Mouse (Mus musculus) limb, embryonic 14.5 days (tissue): Measurements from ENCODE around the gene Cd151. TPM values are rescaled to one million over a fixed set of nuclear protein-coding genes. Genes with fewer than 3 reads are reported as not detected.

ENCODE experiments used
- ATAC-seq: fragments of 200-750 bp; cut with Nextera tagmentation; 2 replicates; pipeline ENCODE4 v1.8.0; 2017; ENCODE audit warnings: low read depth, moderate number of reproducible peaks, moderate TSS enrichment; ENCODE audit not compliant: low FRiP score
- DNase-seq: peaks from one replicate; pipeline ENCODE4 v3.0.0-alpha.2; 2015; ENCODE audit warnings: low spot score
- H3K27ac ChIP-seq: fragments of 300-500 bp; sonication (generic); replicated peaks from 2 replicates; pipeline ENCODE4 v1.5.1; 2014; ENCODE audit warnings: low read depth, mild to moderate bottlenecking, low read length, moderate library complexity, mixed read lengths
- H3K27me3 ChIP-seq: fragments of 300-500 bp; sonication (generic); 2 replicates; pipeline ENCODE4 v1.6.1; 2014; ENCODE audit warnings: low read length, mixed read lengths; ENCODE audit not compliant: control insufficient read depth, insufficient read depth
- H3K36me3 ChIP-seq: fragments of 300-500 bp; sonication (generic); 2 replicates; pipeline ENCODE4 v1.6.1; 2014; ENCODE audit warnings: mild to moderate bottlenecking, low read length, moderate library complexity, mixed read lengths; ENCODE audit not compliant: control insufficient read depth, insufficient read depth
- H3K4me1 ChIP-seq: fragments of 300-500 bp; sonication (generic); 2 replicates; pipeline ENCODE4 v1.6.1; 2014; ENCODE audit warnings: antibody characterized with exemption, low read length, mixed read lengths; ENCODE audit not compliant: control insufficient read depth, insufficient read depth
- H3K4me2 ChIP-seq: fragments of 300-500 bp; sonication (generic); replicated peaks from 2 replicates; pipeline ENCODE4 v1.6.1; 2014; ENCODE audit warnings: low read depth, mild to moderate bottlenecking, low read length, moderate library complexity; ENCODE audit not compliant: severe bottlenecking
- H3K4me3 ChIP-seq: fragments of 300-500 bp; sonication (generic); replicated peaks from 2 replicates; pipeline ENCODE4 v1.5.1; 2014; ENCODE audit warnings: low read length
- H3K9ac ChIP-seq: fragments of 300-500 bp; sonication (generic); 2 replicates; pipeline ENCODE4 v1.6.1; 2014; ENCODE audit warnings: mild to moderate bottlenecking, low read depth, low read length, moderate library complexity; ENCODE audit not compliant: severe bottlenecking
- H3K9me3 ChIP-seq: fragments of 300-500 bp; sonication (generic); 2 replicates; pipeline ENCODE4 v1.6.1; 2016; ENCODE audit warnings: low read length; ENCODE audit not compliant: control insufficient read depth
- POLR2A ChIP-seq: fragments of 200-500 bp; IDR thresholded peaks from 2 replicates; pipeline ENCODE4 v1.8.0; 2012; ENCODE audit warnings: inconsistent platforms, mild to moderate bottlenecking, moderate library complexity, borderline replicate concordance; ENCODE audit not compliant: insufficient read depth, insufficient read length; ENCODE audit errors: extremely low read depth
- WGBS: fragments of 180-500 bp; shearing (Covaris S2); extraction: QIAGEN DNeasy Blood & Tissue Kit; methylation state at CpG from one replicate; pipeline ENCODE4 v1.1.7; 2014; 5-methylcytosine and 5-hydroxymethylcytosine counted together
- polyA plus RNA-seq, 2 experiments: library from polyadenylated mRNA; depleted of rRNA in 1 of 2; stranded (reverse) in 1 of 2; unstranded in 1 of 2; fragments of >200 nt; fragmentation: Nextera tagmentation in 1 of 2; extraction: Ambion mirVana in 1 of 2; gene quantifications; 2 replicates each; pipeline versions ENCODE4 v1.2.1 to v1.2.3; 2012 to 2014

The Cd151 gene
- polyA plus RNA-seq, 2 experiments = 44.4 to 100 TPM

DNA sequence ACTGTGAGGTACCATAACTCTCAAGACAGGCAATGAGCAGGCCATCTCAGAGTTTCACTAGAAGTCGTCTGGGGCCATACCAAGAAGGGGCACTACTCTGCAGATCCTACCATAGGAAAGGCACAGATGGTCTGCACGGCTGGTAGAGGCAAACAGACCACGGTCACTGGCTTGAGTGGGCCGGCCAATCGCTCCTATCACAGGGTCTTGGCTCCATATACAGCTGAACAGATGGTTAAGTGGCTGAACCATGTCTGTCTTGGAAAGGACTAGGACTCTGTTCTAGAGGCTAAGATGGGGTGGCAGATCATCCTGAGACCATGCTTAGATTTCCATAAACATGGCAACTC lies 35.3 kb downstream of the Cd151 start:
- no peaks in the 10 kb centered on the region for H3K27me3 ChIP-seq
- 92% methylated on average over 5 of the region's 5 CpGs for WGBS
- H3K36me3 ChIP-seq = peaks cover 9% of the 10 kb centered on the region
- H3K4me3 ChIP-seq = no peak overlapping the region
- H3K9ac ChIP-seq = no peak overlapping the region
- H3K27ac ChIP-seq = no peak overlapping the region
- no peaks in the 10 kb centered on the region for H3K9me3 ChIP-seq
- DNase-seq (no peak), ATAC-seq (no peak)
- TF ChIP-seq POLR2A = no peak
- H3K4me1 ChIP-seq = no peaks in the 10 kb centered on the region
- no peak overlapping the region for H3K4me2 ChIP-seq

DNA sequence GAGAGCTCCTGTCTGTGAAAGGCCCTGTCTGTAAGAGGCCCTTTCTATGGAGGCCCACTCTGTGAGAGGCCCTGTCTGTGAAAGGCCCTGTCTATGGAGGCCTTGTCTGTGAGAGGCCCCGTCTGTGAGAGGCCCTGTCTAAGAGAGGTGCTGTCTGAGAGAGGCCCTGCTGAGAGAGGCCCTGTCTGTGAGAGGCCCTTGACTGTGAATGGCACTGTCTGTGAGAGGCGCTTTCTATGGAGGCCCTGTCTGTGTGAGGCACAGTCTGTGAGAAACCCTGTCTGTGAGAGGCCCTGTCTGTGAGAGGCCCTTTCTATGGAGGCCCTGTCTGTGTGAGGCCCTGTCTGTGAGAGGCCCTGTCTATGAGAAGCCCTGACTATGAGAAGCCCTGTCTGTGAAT lies 39.1 kb downstream of the Cd151 start:
- Histone ChIP-seq H3K4me3 (no peak overlapping the region), H3K27ac (no peak overlapping the region), H3K9me3 (no peaks in the 10 kb centered on the region), H3K27me3 (no peaks in the 10 kb centered on the region), H3K4me2 (no peak overlapping the region), H3K9ac (no peak overlapping the region), H3K4me1 (no peaks in the 10 kb centered on the region), H3K36me3 (peaks cover 8% of the 10 kb centered on the region)
- no peak for ATAC-seq
- no peak for DNase-seq
- WGBS = 85% methylated on average over 2 of the region's 2 CpGs
- no peak for TF ChIP-seq POLR2A

DNA sequence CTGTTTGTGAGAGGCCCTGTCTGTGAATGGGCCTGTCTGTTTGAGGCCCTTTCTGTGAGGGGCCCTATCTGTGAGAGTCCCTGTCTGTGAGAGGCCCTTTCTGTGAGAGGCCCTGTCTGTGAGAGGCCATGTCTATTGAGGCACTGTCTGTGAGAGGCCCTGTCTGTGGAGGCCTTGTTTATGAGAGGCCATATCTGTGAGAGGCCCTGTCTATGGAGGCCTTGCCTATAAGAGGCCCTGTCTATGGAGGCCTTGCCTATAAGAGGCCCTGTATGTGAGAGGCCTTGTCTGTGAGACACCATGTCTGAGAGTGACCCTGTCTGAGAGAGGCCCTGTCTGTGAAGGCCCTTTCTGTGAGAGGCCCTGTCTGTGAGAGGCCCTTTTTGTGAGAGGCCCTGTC lies 41.0 kb downstream of the Cd151 start:
- no peak for DNase-seq
- no peaks in the 10 kb centered on the region for H3K4me1 ChIP-seq

DNA sequence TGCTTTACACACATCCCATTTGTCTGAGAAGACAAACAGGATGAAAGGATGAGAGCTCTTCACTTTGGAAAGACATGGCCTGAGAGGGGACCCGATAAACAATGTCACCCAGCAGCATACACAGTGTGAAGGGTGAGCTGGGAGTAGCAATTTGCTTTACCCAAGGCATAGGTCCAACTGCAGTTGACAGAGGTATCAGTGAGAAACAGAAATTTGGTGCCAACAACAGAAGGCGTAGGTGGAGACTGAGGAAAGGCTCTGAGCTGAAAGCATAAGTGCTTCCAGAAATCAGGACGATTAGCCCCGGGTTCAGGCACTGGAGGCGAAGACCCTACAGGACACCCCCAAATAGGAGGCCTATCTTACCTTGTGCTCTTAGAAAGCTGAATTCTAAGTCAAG lies 43.0 kb downstream of the Cd151 start:
- H3K36me3 ChIP-seq = peaks cover 31% of the 10 kb centered on the region
- H3K4me2 ChIP-seq = no peak overlapping the region
- no peak for TF ChIP-seq POLR2A
- no peak overlapping the region for H3K9ac ChIP-seq
- H3K9me3 ChIP-seq = no peaks in the 10 kb centered on the region
- 94% methylated on average over 5 of the region's 5 CpGs for WGBS
- H3K4me1 ChIP-seq = no peaks in the 10 kb centered on the region
- no peak overlapping the region for H3K27ac ChIP-seq
- no peaks in the 10 kb centered on the region for H3K27me3 ChIP-seq
- no peak overlapping the region for H3K4me3 ChIP-seq
- no peak for DNase-seq
- no peak for ATAC-seq

More for the DNA sequence above, 41.0 kb downstream of the Cd151 start:
- no peak for ATAC-seq
- no peak overlapping the region for H3K9ac ChIP-seq
- no peak overlapping the region for H3K4me2 ChIP-seq
- H3K36me3 ChIP-seq = peaks cover 19% of the 10 kb centered on the region
- H3K27me3 ChIP-seq = no peaks in the 10 kb centered on the region
- no peak overlapping the region for H3K27ac ChIP-seq
- no peak overlapping the region for H3K4me3 ChIP-seq
- no peak for TF ChIP-seq POLR2A
- H3K9me3 ChIP-seq = no peaks in the 10 kb centered on the region

DNA sequence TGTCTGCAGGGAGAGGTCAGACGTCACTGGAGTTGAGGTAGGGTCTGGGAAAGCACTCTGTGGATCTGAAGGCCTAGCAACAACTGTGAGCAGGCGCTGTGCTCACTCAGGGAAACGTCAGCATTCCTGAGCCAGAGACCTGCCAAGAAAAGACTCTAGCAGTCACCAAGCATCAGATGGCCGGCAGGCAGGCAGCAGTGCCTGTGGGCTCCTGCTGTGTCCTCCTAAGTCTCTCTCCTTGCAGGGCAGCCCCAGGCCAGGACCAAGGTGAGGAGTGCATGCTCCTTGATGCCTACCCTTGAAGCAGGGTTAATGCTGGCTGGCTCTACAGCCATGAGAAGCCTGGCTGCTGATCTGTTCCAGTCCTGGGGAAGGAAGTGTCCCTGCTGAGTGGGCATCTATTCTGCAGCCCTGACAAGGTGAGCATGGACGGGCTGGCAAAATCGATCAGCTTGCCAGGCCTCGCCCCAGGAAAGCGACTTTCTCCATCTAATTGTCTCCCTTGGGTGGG lies 43.5 kb downstream of the Cd151 start:
- no peaks in the 10 kb centered on the region for H3K4me1 ChIP-seq
- DNase-seq = no peak
- 69% methylated on average over 8 of the region's 8 CpGs for WGBS

DNA sequence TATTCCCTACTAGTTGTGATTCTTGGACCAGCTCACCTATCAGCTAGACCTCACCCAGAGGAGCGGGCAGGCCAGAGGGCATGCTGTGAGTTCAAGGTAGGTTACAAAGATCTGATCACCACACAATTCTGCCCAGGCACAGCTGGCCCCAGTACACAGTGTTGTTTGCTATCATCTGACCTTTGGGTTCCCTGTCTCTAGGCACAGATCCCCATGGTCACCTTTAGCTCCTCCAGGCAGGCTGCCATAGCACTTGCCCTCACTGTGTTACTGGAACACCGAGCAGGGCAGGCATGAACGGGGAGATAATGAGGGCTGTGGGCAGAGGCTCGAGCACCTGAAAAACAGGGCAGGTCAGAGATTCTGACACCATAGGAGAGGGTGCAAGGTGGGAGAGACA lies 50.4 kb downstream of the Cd151 start:
- H3K9me3 ChIP-seq = no peaks in the 10 kb centered on the region
- H3K36me3 ChIP-seq = peaks cover 47% of the 10 kb centered on the region
- H3K27ac ChIP-seq = no peak overlapping the region
- H3K4me2 ChIP-seq = no peak overlapping the region
- no peaks in the 10 kb centered on the region for H3K27me3 ChIP-seq
- no peaks in the 10 kb centered on the region for H3K4me1 ChIP-seq
- no peak overlapping the region for H3K4me3 ChIP-seq
- no peak for ATAC-seq
- 89% methylated on average over 4 of the region's 4 CpGs for WGBS
- no peak for TF ChIP-seq POLR2A
- no peak overlapping the region for H3K9ac ChIP-seq
- no peak for DNase-seq

More for the DNA sequence above, 43.5 kb downstream of the Cd151 start:
- no peak overlapping the region for H3K27ac ChIP-seq
- ATAC-seq = peak; percentile 26; the same call in 1 of the 2 replicates
- H3K4me2 ChIP-seq = no peak overlapping the region
- H3K27me3 ChIP-seq = no peaks in the 10 kb centered on the region
- peaks cover 34% of the 10 kb centered on the region for H3K36me3 ChIP-seq
- no peak for TF ChIP-seq POLR2A
- no peak overlapping the region for H3K9ac ChIP-seq
- H3K4me3 ChIP-seq = no peak overlapping the region
- no peaks in the 10 kb centered on the region for H3K9me3 ChIP-seq
